Mouse (Mus musculus) T-cell, adult 66 days (primary cell): ENCODE measurements around the gene Pmis2. TPM values are rescaled to one million over a fixed set of nuclear protein-coding genes. Genes with fewer than 3 reads are reported as not detected.

ENCODE experiments used
- total RNA-seq, 2 experiments: library from RNA; stranded (reverse); gene quantifications; 3 replicates in 1 of 2; 4 replicates in 1 of 2; pipeline ENCODE4 v1.2.4; 2023

Pmis2 gene
- not detected for total RNA-seq

DNA sequence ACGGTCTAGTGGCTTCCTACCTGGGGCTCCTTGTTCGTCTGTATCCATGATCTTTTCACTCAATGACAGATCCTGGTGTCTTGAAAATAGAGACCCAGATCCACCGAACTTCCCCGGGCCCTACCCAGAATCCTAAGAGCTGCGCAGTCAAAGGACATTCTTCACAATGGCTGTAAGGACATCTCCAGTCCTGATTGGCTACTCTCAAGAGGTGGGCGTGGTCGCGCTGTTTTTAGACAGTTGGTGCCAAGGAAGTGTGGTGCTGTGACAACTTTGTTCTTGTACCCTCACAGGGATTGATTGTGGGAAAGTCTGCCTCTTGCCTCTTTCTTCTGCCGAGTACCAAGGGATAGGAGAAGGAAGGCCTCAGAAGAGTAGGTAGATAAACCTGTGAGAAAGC is at the start of gene Pmis2:
Gene Pmis2, minus strand, starts transcription at position 126 of the 400 bp plus-strand sequence.

DNA sequence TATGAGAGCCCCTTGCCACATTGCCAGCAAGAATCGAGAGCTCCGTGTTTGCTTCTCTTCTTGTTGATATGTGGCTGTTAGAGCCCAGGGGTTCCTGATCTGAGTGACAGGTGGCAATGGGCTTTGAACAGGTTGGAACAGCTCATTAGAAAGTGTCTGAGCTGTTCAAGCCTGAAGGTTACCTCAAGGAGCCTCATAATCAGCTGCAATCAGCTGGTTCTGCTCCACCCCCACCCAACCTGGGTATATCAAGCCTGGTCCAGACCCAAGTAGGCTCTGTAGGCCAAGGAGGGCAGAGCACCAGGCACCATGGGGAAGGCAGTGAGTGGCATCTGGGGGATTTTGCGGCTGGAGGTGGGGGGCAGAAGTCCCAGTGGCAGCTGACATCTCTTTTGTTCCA is 40.5 kb upstream of the Pmis2 start, which contains the start of gene Atp4a:
Gene Atp4a, plus strand, starts transcription at position 268 of the 400 bp plus-strand sequence.

DNA sequence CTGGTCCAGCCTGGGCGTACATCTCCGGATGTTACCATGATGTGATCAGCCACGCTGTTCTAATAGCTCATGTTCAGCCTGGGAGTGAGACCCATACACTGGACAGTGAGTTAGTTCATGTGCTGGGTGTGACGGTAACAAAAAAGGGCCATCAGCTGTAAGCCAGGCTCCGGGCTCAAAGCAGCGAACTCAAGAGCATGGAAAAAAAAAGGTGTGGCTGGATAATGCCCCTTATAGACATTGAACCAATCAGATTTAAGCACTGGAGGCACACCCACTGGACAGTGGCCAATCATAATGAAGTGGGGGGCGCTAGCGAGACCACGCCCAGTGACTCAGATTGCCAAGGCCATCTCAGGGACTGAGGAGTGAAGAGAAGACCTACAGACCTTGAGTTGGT is 27.2 kb upstream of the Pmis2 start, which contains the start of gene 2200002J24Rik:
Gene 2200002J24Rik, plus strand, starts transcription at position 338 of the 400 bp plus-strand sequence.

DNA sequence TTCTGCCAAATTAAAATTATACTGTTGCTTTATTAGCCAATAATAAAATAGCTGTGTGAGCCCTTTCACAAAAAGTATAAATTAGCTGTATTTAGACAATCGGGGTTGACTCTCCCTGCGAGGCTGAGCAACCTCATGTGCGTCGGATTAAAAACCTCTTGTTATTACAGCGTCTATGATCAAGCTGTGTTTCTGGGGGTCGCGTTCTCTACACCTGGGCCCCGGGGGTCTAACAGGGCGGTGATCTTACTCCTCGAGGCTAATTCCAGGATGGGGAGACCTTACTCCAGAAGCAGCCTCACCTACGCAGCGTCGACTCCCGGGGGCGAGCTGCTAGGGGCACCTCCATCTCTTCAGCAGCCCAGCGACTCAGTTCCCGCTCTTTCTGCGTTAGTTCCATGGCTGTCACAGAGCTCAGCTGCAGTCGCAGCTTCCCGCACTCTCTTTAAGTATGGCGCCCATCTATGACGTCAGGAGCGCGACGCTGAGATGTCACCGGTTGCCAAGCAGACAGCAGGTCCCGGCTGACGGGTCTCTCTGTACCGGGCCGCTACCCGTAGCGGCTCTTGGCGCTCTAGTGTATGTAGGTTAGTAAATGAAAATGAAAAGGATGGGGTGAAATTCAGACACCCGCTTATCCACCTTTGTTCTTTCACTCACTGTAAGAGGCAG is 6.7 kb downstream of the Pmis2 start, which contains the start of gene Haus5:
Gene Haus5, minus strand, starts transcription at position 466 of the 672 bp plus-strand sequence.

DNA sequence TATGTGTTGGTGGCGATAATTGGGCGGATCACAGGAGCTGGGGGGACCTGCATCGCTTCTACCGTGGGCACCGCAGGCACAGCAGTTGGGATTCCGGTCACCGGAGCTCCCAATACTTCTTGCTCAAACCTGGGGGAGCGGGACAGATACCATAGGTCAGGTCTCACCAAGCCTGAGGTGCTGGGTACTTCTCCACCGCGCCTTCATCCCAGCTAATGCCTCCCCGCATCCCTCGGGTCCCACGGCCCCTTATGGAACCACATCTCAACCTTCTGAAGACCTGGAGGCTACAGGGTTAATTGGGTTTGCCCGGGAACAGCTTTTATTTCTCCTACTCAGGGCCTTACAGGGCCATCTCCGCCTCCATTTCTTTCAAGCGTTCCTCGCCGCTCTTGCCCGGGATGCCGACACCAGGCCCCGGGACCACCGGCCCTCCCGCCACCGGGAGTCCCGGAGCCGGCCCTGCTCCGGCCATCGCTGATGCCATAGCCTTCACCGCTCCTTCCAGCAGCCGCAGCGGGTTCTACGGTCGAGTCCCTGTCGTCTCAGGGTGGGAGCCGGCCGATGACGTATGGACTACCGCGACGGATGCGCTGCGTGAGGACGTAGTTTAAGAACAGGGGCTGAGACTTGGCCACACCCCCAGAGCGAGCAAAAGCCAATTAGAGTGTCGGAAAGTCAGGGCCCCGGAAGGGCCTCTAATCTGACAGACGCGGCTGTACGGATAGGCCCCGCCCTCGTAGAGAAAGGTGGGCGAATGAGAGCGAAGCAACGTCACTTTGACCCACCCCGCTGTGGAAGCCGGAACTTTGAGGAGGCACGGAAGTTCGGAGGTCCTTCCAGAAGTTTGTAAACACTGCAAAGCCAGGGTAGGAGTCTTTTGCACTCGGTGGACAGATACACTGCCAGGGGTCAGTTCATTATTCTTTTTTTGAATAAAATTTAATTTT is 21.5 kb downstream of the Pmis2 start, which contains the start of gene Rbm42:
Gene Rbm42, minus strand, starts transcription at position 727 of the 950 bp plus-strand sequence.

DNA sequence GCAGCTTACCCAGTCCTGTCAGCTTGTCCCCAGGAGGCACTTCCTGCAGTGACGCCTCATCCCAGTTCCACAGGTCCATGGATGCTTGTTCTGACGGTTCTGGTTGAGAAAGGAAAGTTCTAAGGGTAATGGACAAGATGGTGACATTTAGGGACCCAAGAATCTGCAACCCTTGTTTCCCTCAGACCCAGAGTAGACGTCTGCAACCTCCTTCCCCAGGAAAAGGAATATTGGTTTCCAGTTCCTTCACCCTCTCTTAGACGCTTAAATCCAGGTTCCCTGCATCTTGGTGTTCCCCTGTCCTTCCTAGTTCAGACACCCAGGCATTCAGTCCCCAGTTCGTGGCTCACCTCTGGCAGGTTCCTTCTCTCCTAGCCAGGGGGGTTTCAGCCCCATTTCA is 35.7 kb downstream of the Pmis2 start, which contains the start of gene Etv2:
Gene Etv2, minus strand, starts transcription at position 101 of the 400 bp plus-strand sequence.

DNA sequence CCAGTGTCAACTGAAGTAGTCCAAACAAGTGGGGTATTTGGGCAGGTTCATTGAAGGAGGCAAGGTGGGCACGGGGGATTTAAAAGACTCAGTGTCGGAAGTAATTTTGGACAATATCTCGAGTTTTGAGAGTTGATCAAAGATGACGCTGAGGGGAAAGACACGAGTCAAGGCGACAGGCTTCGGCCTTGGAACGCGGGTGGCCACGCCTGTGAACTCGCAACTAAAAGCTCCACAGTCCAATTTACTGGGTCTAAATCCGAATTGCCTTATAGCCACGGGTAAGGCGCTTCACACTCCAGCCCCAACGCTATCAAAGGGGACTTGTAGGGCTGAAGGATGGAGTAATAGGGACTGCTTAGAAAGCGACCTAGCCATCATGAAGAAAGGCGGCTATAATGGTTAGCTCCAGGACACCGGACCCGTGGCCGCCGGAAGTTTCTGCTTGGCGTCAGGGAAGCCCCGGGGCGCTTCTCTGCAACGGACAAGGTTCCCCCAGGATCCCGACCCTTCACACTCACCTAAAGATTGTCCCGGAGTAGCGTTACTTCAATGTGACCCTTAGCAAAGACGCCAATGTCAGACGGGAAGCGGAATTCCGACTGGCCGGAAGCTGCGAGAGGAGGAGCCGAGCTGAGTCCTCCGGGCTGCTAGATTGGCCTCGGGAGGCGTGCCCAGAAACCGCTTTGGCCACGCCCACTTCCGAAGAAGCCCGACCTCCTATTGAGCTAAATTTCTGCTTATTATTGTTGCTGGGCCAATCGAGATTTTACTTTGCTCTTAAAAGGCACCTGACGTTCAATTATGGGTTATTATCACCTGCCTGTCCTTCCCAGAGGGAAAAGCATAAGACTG is 45.6 kb downstream of the Pmis2 start, which contains the start of gene Cox6b1:
Gene Cox6b1, minus strand, starts transcription at position 622 of the 855 bp plus-strand sequence.

Other genes with a start within 250 kb of the Pmis2 start
- gene Nfkbid, start 249.9 kb downstream of the Pmis2 start, total RNA-seq: 10 to 100 TPM; 40.1 to 45.7 TPM
- gene Aplp1, start 226.1 kb downstream of the Pmis2 start, total RNA-seq: 1 to 10 TPM; 3.8 to 4.3 TPM
- not detected for gene Kirrel2, start 213.9 kb downstream of the Pmis2 start, total RNA-seq
- gene Nphs1, start 213.3 kb downstream of the Pmis2 start, total RNA-seq: not detected
- not detected for gene Prodh2, start 178.0 kb downstream of the Pmis2 start, total RNA-seq
- gene Arhgap33, start 136.5 kb downstream of the Pmis2 start, total RNA-seq: 1 to 10 TPM; 3.3 to 6.3 TPM
- gene Hspb6, start 119.4 kb downstream of the Pmis2 start, total RNA-seq: 1 to 10 TPM; 2.0 to 2.3 TPM
- 10 to 100 TPM; 15.1 to 19.7 TPM for gene Proser3, start 119.3 kb downstream of the Pmis2 start, total RNA-seq
- 10 to 100 TPM; 38.3 to 46.3 TPM for gene Lin37, start 111.8 kb downstream of the Pmis2 start, total RNA-seq
- 10 to 100 TPM; 74.3 to 75.7 TPM for gene U2af1l4, start 108.3 kb downstream of the Pmis2 start, total RNA-seq
- gene Gm49396, start 108.3 kb downstream of the Pmis2 start, total RNA-seq: 10 to 100 TPM; 24.2 to 32.0 TPM
- gene Psenen, start 108.0 kb downstream of the Pmis2 start, total RNA-seq: 100 to 1,000 TPM; 127 to 151 TPM
- 10 to 100 TPM; 44.6 to 51.3 TPM for gene Igflr1, start 106.2 kb downstream of the Pmis2 start, total RNA-seq
- 100 to 1,000 TPM; 136 to 141 TPM for gene Kmt2b, start 82.9 kb downstream of the Pmis2 start, total RNA-seq
- 1 to 10 TPM; 3.0 to 3.5 TPM for gene Zbtb32, start 72.7 kb downstream of the Pmis2 start, total RNA-seq
- gene Upk1a, start 58.8 kb downstream of the Pmis2 start, total RNA-seq: 1 to 10 TPM in 1 of 2 experiments, under 1 TPM in 1; 0.79 to 1.1 TPM
- gene Cox6b1, start 45.5 kb downstream of the Pmis2 start, total RNA-seq: 100 to 1,000 TPM; 198 to 235 TPM
- not detected for gene Etv2, start 35.8 kb downstream of the Pmis2 start, total RNA-seq
- gene Rbm42, start 21.3 kb downstream of the Pmis2 start, total RNA-seq: 100 to 1,000 TPM; 103 to 113 TPM
- 10 to 100 TPM; 30.2 to 32.6 TPM for gene Haus5, start 6.6 kb downstream of the Pmis2 start, total RNA-seq
- not detected for gene 2200002J24Rik, start 27.3 kb upstream of the Pmis2 start, total RNA-seq
- not detected for gene Atp4a, start 40.6 kb upstream of the Pmis2 start, total RNA-seq
- gene Tmem147, start 57.9 kb upstream of the Pmis2 start, total RNA-seq: 10 to 100 TPM; 45.0 to 50.3 TPM
- gene Gapdhs, start 72.1 kb upstream of the Pmis2 start, total RNA-seq: not detected
- 1 to 10 TPM; 6.1 to 7.8 TPM for gene Sbsn, start 79.9 kb upstream of the Pmis2 start, total RNA-seq
- not detected for gene Dmkn, start 92.2 kb upstream of the Pmis2 start, total RNA-seq
- not detected for gene Krtdap, start 116.3 kb upstream of the Pmis2 start, total RNA-seq
- gene Ffar2, start 152.2 kb upstream of the Pmis2 start, total RNA-seq: 1 to 10 TPM in 1 of 2 experiments, under 1 TPM in 1; 0.62 to 2.0 TPM
- not detected for gene Ffar3, start 184.6 kb upstream of the Pmis2 start, total RNA-seq
- under 1 TPM in 1 of 2 experiments, not detected in 1; 0.35 TPM for gene Ffar1, start 190.0 kb upstream of the Pmis2 start, total RNA-seq
- gene Cd22, start 208.7 kb upstream of the Pmis2 start, total RNA-seq: 1 to 10 TPM; 5.3 to 9.8 TPM
- not detected for gene Mag, start 243.3 kb upstream of the Pmis2 start, total RNA-seq